Mouse (Mus musculus) natural killer cell, adult 2 months (primary cell): Measurements from ENCODE around the gene Mlkl.

Source experiments
- DNase-seq, 2 experiments: peaks; one replicate each; pipeline ENCODE4 v3.0.0; 2022; ENCODE audit warnings: low spot score in 2 of 2

Mlkl gene

DNA sequence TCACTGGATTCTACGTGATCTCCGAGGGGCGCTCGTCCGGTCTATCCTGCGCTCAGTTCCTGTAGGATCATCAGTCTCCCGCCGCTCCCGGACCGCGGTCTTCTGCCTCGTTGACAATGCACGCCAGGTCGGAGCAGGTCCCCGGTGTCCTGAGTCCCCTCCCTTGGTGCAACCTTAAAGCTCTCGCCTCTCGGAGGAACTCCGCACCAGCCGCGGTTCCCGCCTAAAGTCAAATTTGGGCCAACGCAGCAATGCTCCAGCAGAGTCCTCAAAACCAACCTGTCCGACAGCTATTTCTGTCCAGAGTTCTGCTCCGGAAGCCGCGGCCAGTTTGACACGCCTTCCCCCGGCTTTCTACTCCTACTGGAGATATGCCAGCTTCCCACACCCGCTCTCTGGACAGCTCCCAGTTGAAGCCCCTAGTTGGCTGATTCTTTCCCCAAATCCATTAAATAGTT, at the start of gene Mlkl:
Gene Mlkl, minus strand, starts transcription at position 288 of the 458 bp plus-strand sequence.
- DNase-seq: peak; percentile 18 to 19

DNA sequence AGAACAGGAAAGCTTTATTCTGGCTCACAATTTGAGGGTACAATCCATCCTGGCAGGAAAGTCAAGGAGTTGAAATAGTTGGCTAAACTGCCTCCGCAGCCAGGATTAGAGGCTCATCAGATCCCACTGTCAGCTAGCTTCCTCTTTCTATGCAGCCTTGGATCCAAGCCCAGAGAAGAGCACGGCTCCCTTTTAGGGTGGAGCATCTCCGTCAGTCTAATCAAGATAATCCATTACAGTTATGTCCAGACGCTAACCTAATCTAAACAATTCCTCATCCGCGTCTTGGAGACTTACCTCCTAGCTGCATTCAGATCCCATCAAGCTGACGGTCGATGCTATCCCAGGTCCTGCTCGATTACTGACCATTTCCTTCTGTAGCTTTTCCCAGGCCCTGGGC, 47.9 kb upstream of the Mlkl start:
- DNase-seq: no peak

GRCm38 (mm10) chr8:111384628-111385027, 46.7 kb upstream of the Mlkl start:
- no peak for DNase-seq

- no peak for DNase-seq
These were observed 37.2 kb upstream of the Mlkl start for GRCm38 (mm10) chr8:111375192-111375591.

- no peak for DNase-seq
These were observed 31.7 kb upstream of the Mlkl start for GRCm38 (mm10) chr8:111369711-111370110.

GRCm38 (mm10) chr8:111367350-111367749, 29.4 kb upstream of the Mlkl start:
- DNase-seq: no peak

GRCm38 (mm10) chr8:111366610-111367234, 28.7 kb upstream of the Mlkl start:
- DNase-seq: no peak

DNA sequence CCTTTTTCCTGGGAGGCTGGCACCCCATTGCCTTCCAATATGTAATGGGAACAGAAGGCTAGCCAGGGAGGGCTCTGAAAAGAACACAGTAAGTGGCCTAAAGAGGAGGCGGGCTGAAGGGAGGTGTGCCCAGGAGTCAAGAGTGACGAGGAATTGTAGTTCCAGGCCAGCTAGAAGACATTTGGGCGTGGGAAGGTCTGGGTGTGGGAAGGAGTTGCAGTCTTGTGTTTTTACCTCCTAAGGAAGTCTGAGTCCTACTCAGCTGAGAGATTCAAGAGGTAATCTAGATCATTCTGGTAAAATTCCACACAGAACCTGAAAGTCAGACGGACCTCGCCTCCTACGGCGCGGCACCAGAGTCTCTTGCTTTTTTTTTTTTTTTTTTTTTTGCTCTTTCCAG, 25.5 kb upstream of the Mlkl start:
- no peak for DNase-seq

- no peak for DNase-seq
These were observed 22.7 kb upstream of the Mlkl start for GRCm38 (mm10) chr8:111360579-111361209.

DNA sequence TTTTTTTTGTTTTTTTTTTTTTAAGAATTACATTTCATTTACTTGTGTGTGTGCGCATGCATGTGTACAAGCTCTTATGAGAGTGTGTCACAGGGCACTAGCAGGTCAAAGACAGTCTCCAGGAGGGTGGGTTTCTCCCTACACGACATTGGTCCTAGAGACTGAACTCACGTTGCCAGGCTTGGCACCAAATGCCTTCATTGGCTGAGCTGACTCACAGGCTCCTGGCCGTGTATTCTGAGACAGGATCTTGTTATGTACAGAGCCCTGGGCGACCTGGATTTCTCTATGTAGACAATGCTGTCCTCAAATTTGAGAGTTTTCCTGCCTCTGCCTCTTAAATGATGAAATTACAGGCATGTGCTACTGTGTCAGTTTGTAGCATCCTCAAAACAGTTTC, 22.0 kb upstream of the Mlkl start:
- DNase-seq: no peak

GRCm38 (mm10) chr8:111358905-111359304, 20.9 kb upstream of the Mlkl start:
- DNase-seq: no peak

- no peak for DNase-seq
These were observed 19.5 kb upstream of the Mlkl start for GRCm38 (mm10) chr8:111357433-111357832.

DNA sequence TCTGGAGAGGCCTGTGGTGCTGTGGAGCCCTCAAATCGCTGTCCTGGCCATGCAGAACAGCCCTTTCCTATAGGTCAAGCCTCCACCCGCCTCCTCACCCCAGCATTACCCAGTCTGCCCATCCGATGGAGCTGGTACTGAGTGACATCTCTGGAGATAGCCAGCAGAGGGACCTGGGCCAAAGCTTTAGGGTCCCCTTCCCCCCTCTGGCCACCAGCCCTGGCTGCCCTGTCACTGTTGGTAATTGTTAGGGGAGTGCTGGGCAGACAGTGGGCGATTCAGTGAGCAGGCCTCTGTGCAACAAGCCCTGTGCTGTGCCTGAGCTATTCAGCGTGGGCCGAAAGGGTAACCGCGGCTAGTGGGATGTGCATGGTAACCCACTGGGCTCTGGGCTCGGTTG, 15.5 kb upstream of the Mlkl start:
- no peak for DNase-seq

DNA sequence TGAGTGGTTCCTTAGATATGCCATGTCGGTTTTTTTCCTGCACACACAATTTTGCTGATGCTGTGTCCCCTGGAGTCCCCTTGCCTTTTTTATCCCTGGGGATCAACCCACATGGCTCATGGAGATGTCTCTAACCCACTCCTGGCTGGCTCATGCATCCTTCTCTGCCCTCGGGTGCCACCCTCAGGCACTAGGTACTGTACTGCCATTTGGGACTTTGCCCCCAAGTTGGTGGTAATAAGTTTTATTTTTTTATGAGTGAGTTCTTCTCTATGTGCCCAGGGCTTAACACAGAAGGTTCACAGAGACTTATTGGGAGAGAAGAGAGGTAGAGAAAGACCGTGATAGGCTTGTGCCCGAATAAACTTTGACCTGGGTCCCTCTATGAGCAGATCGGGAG, 14.3 kb upstream of the Mlkl start:
- no peak for DNase-seq

DNA sequence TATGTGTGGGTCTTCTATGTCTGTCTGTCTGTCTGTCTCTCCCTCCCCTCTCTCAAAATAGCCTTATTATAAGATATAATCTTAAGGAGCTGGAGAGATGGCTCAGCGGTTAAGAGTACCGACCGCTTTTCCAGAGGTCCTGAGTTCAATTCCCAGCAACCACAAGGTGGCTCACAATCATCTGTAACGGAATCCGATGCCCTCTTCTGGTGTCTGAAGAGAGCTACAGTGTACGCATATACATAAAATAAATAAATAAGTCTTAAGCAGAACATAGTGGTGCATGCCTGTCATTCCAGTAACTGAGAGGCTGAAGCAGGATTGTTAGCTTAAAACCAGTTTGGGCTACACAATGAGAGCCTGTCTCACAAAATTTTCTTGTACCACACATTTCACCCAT, 12.6 kb upstream of the Mlkl start:
- no peak for DNase-seq

GRCm38 (mm10) chr8:111343225-111343624, 5.2 kb upstream of the Mlkl start:
- peak; percentile 55 to 71 for DNase-seq

DNA sequence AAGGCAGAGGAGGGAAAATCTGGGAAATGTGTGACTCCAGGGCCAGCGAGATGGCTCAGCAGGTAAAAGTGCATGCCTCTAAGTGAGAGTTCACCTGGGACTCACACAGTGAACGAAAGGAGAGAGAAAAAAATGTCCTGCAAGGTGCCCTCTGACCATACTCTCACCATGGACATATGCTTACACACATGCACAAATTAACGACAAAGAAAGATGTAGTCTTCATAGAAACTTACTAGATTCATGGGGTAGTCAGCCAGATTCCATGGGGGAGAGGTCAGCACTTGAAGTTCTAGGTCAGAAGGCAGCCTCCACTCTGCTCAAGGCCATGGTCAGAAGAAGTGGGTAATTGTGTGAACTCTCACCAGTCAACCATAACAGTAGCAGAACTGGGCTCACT, 2.2 kb upstream of the Mlkl start:
- DNase-seq: no peak

DNA sequence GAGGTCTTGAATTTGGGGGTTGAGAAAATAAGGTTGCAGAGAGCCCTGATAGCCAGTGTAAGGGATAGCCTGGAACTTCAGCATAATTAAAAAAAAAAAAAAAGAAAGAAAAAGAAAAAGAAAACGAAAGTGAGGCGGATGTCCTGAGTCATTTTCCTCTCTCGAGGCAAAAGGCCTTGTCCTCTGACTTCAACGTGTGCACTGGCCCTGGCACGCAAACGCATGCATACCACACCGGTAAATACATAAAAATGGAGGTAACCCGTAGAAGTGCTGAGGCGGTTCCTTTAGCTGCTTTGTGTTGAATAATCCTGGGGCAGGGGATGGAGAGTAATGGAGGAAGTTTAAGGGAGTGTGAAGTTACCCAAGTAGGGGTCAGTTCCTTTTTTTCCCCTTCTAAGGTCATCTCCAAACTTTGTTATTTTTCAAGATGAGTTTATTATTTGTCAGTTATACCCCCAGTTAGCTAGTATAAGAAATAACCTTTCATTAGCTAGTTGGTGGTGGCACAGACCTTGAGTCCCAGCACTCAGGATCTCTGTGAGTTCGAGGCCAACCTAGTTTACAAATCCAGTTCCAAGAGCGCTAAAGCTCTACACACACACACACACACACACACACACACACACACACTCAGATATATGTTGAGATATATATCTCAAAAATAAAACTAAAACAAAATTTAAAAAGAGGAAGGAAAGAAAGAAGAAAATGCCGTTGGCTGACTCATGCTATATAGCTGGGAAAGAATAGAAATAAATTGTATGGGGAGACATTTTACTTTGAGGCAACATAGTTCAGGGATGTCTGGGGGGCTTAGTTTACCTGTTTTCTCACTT, 612 bp upstream of the Mlkl start:
- peak; percentile 5 for DNase-seq

- DNase-seq: no peak
These were observed 577 bp downstream of the Mlkl start for GRCm38 (mm10) chr8:111337311-111337889.

DNA sequence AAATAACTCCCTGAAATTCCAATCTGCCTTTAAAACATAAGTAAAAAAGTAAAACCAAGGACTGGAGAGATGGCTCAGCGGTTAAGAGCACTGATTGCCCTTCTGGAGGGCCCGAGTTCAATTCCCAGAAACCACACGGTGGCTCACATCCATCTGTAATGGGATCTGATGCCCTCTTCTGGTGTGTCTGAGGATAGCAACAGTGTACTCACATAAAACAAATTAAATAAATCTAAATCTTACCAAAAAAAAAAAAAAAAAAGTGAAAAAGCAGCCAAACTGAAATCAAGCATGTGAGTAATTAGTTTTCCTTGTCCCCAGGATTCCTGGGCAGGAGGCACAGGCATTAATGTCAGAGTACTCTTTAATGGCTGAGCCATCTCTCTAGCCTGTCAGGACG, 1.3 kb downstream of the Mlkl start:
- no peak for DNase-seq

- no peak for DNase-seq
These were observed 12.7 kb downstream of the Mlkl start for GRCm38 (mm10) chr8:111325222-111325790.

- no peak for DNase-seq
These were observed 23.2 kb downstream of the Mlkl start for GRCm38 (mm10) chr8:111314729-111315128.
